Mouse (Mus musculus) liver, postnatal 0 days (tissue): ENCODE measurements at regions not wholly inside any gene's neighbourhood (a gene's known extent, or its start where the extent isn't known, plus 50 kb on each side); places are given as distances from the start of the nearest gene placed in this dataset.
A peak's percentile ranks its signal among the peaks of the same experiment; 100 is the strongest.

Source experiments
- ATAC-seq: fragments of 200-750 bp; cut with Nextera tagmentation; 2 replicates; pipeline ENCODE4 v1.8.0; 2017; ENCODE audit warnings: mild to moderate bottlenecking, moderate library complexity
- DNase-seq: peaks from one replicate; pipeline ENCODE4 v3.0.0-alpha.2; 2016
- H3K27ac ChIP-seq: fragments of 300-500 bp; sonication (generic); 2 replicates; pipeline ENCODE4 v1.5.1; 2014; ENCODE audit warnings: antibody characterized with exemption, moderate library complexity, mild to moderate bottlenecking, low read depth
- H3K27me3 ChIP-seq: fragments of 300-500 bp; sonication (generic); 2 replicates; pipeline ENCODE4 v1.6.1; 2014; ENCODE audit warnings: low read length, control low read depth, mixed read lengths; ENCODE audit not compliant: insufficient read depth
- H3K36me3 ChIP-seq: fragments of 300-500 bp; sonication (generic); replicated peaks from 2 replicates; pipeline ENCODE4 v1.6.1; 2014; ENCODE audit warnings: mild to moderate bottlenecking, control low read depth, low read length, moderate library complexity, mixed read lengths; ENCODE audit not compliant: insufficient read depth
- H3K4me1 ChIP-seq: fragments of 300-500 bp; sonication (generic); 2 replicates; pipeline ENCODE4 v1.6.1; 2014; ENCODE audit warnings: antibody characterized with exemption, mild to moderate bottlenecking, control low read depth; ENCODE audit not compliant: insufficient read depth
- H3K4me2 ChIP-seq: fragments of 300-500 bp; sonication (generic); 2 replicates; pipeline ENCODE4 v1.6.1; 2014; ENCODE audit warnings: low read depth, mild to moderate bottlenecking, low read length, moderate library complexity, mixed read lengths
- H3K4me3 ChIP-seq: fragments of 300-500 bp; sonication (generic); 2 replicates; pipeline ENCODE4 v1.5.1; 2014; ENCODE audit warnings: low read depth, low read length
- H3K9ac ChIP-seq: fragments of 300-500 bp; sonication (generic); replicated peaks from 2 replicates; pipeline ENCODE4 v1.6.1; 2014; ENCODE audit warnings: mild to moderate bottlenecking, moderate library complexity
- H3K9me3 ChIP-seq: fragments of 300-500 bp; sonication (generic); 2 replicates; pipeline ENCODE4 v1.6.1; 2016; ENCODE audit warnings: mild to moderate bottlenecking, control low read depth, low read length, mixed read lengths
- CTCF ChIP-seq: sonication (generic); IDR thresholded peaks from 2 replicates; pipeline ENCODE4 v1.5.1; 2016; ENCODE audit warnings: antibody characterized with exemption, low read depth
- EP300 ChIP-seq: IDR thresholded peaks from 2 replicates; pipeline ENCODE4 v1.6.1; 2016; ENCODE audit warnings: antibody characterized with exemption, low read depth, mild to moderate bottlenecking
- whole genome bisulfite sequencing: fragments of 180-500 bp; shearing (Covaris S2); extraction: QIAGEN DNeasy Blood & Tissue Kit; methylation state at CpG from one replicate; pipeline ENCODE4 v1.1.7; 2014; ENCODE audit not compliant: insufficient replicate concordance; 5-methylcytosine and 5-hydroxymethylcytosine counted together

DNA sequence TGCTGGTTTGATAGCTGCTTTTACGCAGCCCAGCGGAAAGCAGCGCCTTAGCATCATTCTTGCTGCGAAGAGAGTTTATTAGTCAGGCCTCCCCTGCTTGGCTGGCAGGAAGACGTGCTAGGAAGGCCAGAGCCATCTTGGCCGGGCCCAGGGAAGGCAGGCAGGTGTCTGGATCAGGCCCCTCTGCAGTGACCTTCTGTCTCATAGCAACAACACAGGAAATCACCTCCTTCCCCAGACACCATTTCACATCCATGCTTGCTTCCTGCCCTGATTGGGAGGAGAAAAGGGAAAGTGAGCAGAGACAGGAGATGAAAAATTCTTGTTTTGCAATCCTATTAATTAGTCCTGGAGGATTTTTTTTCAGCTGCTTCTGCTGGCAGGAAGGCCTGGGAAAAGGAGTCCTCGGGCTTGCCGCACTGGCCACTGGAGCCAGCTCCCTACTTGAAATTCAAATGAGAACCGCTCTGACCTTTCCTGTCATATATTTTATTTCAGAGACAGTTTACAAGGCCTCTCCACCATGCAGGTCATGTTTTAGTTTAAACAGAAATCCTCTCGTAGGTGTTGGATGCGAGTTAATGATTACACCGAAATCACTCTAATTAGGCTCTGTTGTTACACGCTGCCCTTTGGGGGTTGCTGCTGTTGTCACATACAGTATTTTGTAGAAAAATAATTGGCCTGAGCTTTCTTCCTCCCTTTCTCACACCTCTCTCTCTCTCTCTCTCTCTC is 279.1 kb downstream of the Psat1 start:
- no peaks in the 10 kb centered on the region for H3K36me3 ChIP-seq
- H3K9me3 ChIP-seq = no peaks in the 10 kb centered on the region
- ATAC-seq = no peak
- TF ChIP-seq CTCF (no peak), EP300 (no peak)
- no peak overlapping the region for H3K27ac ChIP-seq
- H3K27me3 ChIP-seq = no peaks in the 10 kb centered on the region
- no peaks in the 10 kb centered on the region for H3K4me1 ChIP-seq
- H3K4me3 ChIP-seq = no peak overlapping the region
- no peak overlapping the region for H3K9ac ChIP-seq
- 65% methylated on average over 13 of the region's 13 CpGs for WGBS
- no peak for DNase-seq
- H3K4me2 ChIP-seq = no peak overlapping the region

GRCm38 (mm10) chr19:15663659-15664255 is 283.4 kb downstream of the Psat1 start:
- WGBS = 66% methylated on average over 3 of the region's 3 CpGs
- Histone ChIP-seq H3K27me3 (no peaks in the 10 kb centered on the region), H3K4me1 (no peaks in the 10 kb centered on the region), H3K36me3 (no peaks in the 10 kb centered on the region), H3K9ac (no peak overlapping the region), H3K4me2 (no peak overlapping the region), H3K4me3 (no peak overlapping the region), H3K9me3 (no peaks in the 10 kb centered on the region), H3K27ac (no peak overlapping the region)
- TF ChIP-seq EP300 (no peak), CTCF (no peak)
- ATAC-seq = no peak
- DNase-seq = no peak

- Histone ChIP-seq H3K9ac (no peak overlapping the region), H3K4me3 (no peak overlapping the region), H3K27ac (no peak overlapping the region), H3K4me2 (no peak overlapping the region), H3K9me3 (no peaks in the 10 kb centered on the region), H3K27me3 (no peaks in the 10 kb centered on the region), H3K36me3 (no peaks in the 10 kb centered on the region), H3K4me1 (no peaks in the 10 kb centered on the region)
- WGBS = 49% methylated on average over 1 of the region's 1 CpGs
- no peak for ATAC-seq
- DNase-seq = no peak
- TF ChIP-seq CTCF (no peak), EP300 (no peak)
Observed at GRCm38 (mm10) chr19:15658611-15659010, 288.5 kb downstream of the Psat1 start.

DNA sequence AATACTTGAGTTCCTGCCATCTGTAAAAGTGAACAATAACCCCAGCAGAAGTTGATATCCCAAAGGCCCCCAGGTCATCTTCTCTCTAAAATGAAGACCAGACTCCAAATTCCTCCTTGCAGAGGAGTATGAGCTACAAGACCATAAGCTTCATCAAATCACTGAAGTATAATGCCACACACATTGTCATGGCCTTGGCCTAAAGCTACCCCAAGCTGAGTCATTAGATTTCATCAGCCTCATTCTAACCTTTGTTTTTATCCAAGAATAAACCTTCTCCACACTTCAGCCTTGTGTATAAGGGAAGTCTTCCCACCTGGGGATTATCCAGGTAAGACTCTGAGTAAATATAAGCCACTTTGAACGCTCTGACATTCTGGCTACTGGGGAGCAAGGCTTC is 289.3 kb downstream of the Psat1 start:
- 42% methylated on average over 1 of the region's 1 CpGs for WGBS
- Histone ChIP-seq H3K4me2 (no peak overlapping the region), H3K4me3 (no peak overlapping the region), H3K9ac (no peak overlapping the region), H3K9me3 (no peaks in the 10 kb centered on the region), H3K4me1 (no peaks in the 10 kb centered on the region), H3K36me3 (no peaks in the 10 kb centered on the region), H3K27ac (no peak overlapping the region), H3K27me3 (no peaks in the 10 kb centered on the region)
- DNase-seq (no peak), ATAC-seq (no peak)
- TF ChIP-seq EP300 (no peak), CTCF (no peak)

GRCm38 (mm10) chr19:15649368-15649767 is 297.8 kb downstream of the Psat1 start:
- no peaks in the 10 kb centered on the region for H3K4me1 ChIP-seq
- 22% methylated on average over 4 of the region's 4 CpGs for WGBS
- H3K4me2 ChIP-seq = no peak overlapping the region
- no peaks in the 10 kb centered on the region for H3K27me3 ChIP-seq
- no peak overlapping the region for H3K9ac ChIP-seq
- DNase-seq (peak; percentile 35), ATAC-seq (no peak)
- no peak for TF ChIP-seq EP300
- TF ChIP-seq CTCF = peak; percentile 83
- no peak overlapping the region for H3K4me3 ChIP-seq
- no peak overlapping the region for H3K27ac ChIP-seq
- no peaks in the 10 kb centered on the region for H3K9me3 ChIP-seq
- no peaks in the 10 kb centered on the region for H3K36me3 ChIP-seq

GRCm38 (mm10) chr19:15647313-15647712 is 299.8 kb downstream of the Psat1 start:
- Histone ChIP-seq H3K9me3 (no peaks in the 10 kb centered on the region), H3K27me3 (no peaks in the 10 kb centered on the region), H3K4me1 (no peaks in the 10 kb centered on the region), H3K4me3 (no peak overlapping the region), H3K9ac (no peak overlapping the region), H3K36me3 (no peaks in the 10 kb centered on the region), H3K4me2 (no peak overlapping the region), H3K27ac (no peak overlapping the region)
- DNase-seq (no peak), ATAC-seq (no peak)
- no peak for TF ChIP-seq EP300
- 68% methylated on average over 5 of the region's 5 CpGs for WGBS
